Mouse (Mus musculus): Measurements from ENCODE around the gene Cbx2. TPM values are rescaled to one million over a fixed set of nuclear protein-coding genes. Genes with fewer than 3 reads are reported as not detected.

The Cbx2 gene
- total and polyA plus RNA-seq, 3 experiments = 13.1 to 13.3 TPM; not detected in 1

- peak; percentile 86 for DNase-seq (ENCODE audit: low read depth, low spot score)
- 0 out of 4 replicates have a peak, but pooled peaks cover 0 to 7% of the 10 kb centered on the region in 2 experiments for H3K4me1 ChIP-seq (ENCODE audit: control insufficient read depth in 1 of 2, insufficient read depth in 2 of 2, low read length in 2 of 2)
- H3K27me3 ChIP-seq (ENCODE audit: control insufficient read depth in 1 of 2, insufficient read depth in 2 of 2, low read length in 2 of 2) = peaks cover 0 to 4% of the 10 kb centered on the region in 2 experiments
- H3K9ac ChIP-seq (ENCODE audit: control insufficient read depth, low read depth, low read length, poor library complexity, severe bottlenecking) = peak overlapping the region; percentile 56
- H3K36me3 ChIP-seq (ENCODE audit: control insufficient read depth in 1 of 2, insufficient read depth in 2 of 2, low read length in 2 of 2) = peaks cover 0 to 2% of the 10 kb centered on the region in 2 experiments; a peak in 1 of 4 replicates
- no peaks in the 10 kb centered on the region for H3K79me2 ChIP-seq (ENCODE audit: control insufficient read depth, insufficient read depth, low read length, poor library complexity)
- no peak overlapping the region for H3K27ac ChIP-seq (ENCODE audit: control insufficient read depth, low read depth, low read length)
- H3K9me3 ChIP-seq (replicated peaks; ENCODE audit: insufficient read depth, low read length) = no peaks in the 10 kb centered on the region
- peak overlapping the region; percentile 27 to 50; a peak in 3 of 4 replicates for H3K4me3 ChIP-seq (ENCODE audit: control insufficient read depth in 1 of 2, insufficient read depth in 1 of 2, low read depth in 2 of 2, low read length in 2 of 2)
- no peak for TF ChIP-seq NELFE (IDR thresholded peaks at IDR 0.05; ENCODE audit: low read depth, low read length)
- TF ChIP-seq KAT2A (conservative IDR thresholded peaks at IDR 0.05; ENCODE audit: low read depth, low read length) = no peak
- no peak for TF ChIP-seq ZC3H11A (IDR thresholded peaks at IDR 0.05; ENCODE audit: low read depth, low read length)
- no peak for TF ChIP-seq GABPA (IDR thresholded peaks at IDR 0.05; ENCODE audit: low read depth, low read length)
- TF ChIP-seq EP300 (IDR thresholded peaks at IDR 0.05; ENCODE audit: low read depth in 1 of 2, low read length in 2 of 2) = no peak
- no peak for TF ChIP-seq ELF1 (IDR thresholded peaks at IDR 0.05; ENCODE audit: low read depth, low read length)
- no peak for TF ChIP-seq POLR2AphosphoS2 (IDR thresholded peaks at IDR 0.05; ENCODE audit: low read length)
- TF ChIP-seq MYB (IDR thresholded peaks at IDR 0.05; ENCODE audit: low read depth, low read length) = no peak
- TF ChIP-seq HCFC1 (IDR thresholded peaks at IDR 0.05; ENCODE audit: low read depth, low read length) = 0 out of 2 replicates have a peak, but pooled peaks have one; percentile 12
- TF ChIP-seq SIN3A (IDR thresholded peaks at IDR 0.05; ENCODE audit: low read length) = peak; percentile 51; the same call in 1 of the 2 replicates
- TF ChIP-seq RAD21 (IDR thresholded peaks at IDR 0.05; ENCODE audit: low read depth, low read length) = no peak
- TF ChIP-seq MYC (IDR thresholded peaks at IDR 0.05; ENCODE audit: low read depth, low read length) = peak; percentile 69; the same call in 1 of the 2 replicates
- no peak for TF ChIP-seq GATA1 (IDR thresholded peaks at IDR 0.05; ENCODE audit: low read depth, low read length)
- TF ChIP-seq USF1 (IDR thresholded peaks at IDR 0.05; ENCODE audit: low read depth, low read length) = no peak
- no peak for TF ChIP-seq ZMIZ1 (IDR thresholded peaks at IDR 0.05; ENCODE audit: low read depth, low read length)
- TF ChIP-seq MXI1 (IDR thresholded peaks at IDR 0.05; ENCODE audit: low read depth, low read length) = peak; percentile 48; the same call in 1 of the 2 replicates
- no peak for TF ChIP-seq SMC3 (IDR thresholded peaks at IDR 0.05; ENCODE audit: low read depth, low read length)
- TF ChIP-seq MEF2A (IDR thresholded peaks at IDR 0.05; ENCODE audit: extremely low read depth, insufficient replicate concordance, low read depth, low read length, poor library complexity, severe bottlenecking) = no peak
- no peak for TF ChIP-seq ZKSCAN1 (IDR thresholded peaks at IDR 0.05; ENCODE audit: low read depth, low read length)
- TF ChIP-seq ETS1 (IDR thresholded peaks at IDR 0.05; ENCODE audit: low read depth, low read length) = no peak
- no peak for TF ChIP-seq BHLHE40 (IDR thresholded peaks at IDR 0.05; ENCODE audit: borderline replicate concordance, low read depth, low read length)
- no peak for TF ChIP-seq MAZ (IDR thresholded peaks at IDR 0.05; ENCODE audit: low read depth, low read length)
- TF ChIP-seq CHD1 (IDR thresholded peaks at IDR 0.05; ENCODE audit: low read depth, low read length) = no peak
- TF ChIP-seq CHD2 (IDR thresholded peaks at IDR 0.05; ENCODE audit: low read length) = no peak
- TF ChIP-seq CTCF (IDR thresholded peaks at IDR 0.05 in 2 of 3, conservative IDR thresholded peaks at IDR 0.05 in 1 of 3; ENCODE audit: control insufficient read depth in 1 of 3, insufficient read depth in 1 of 3, low read depth in 2 of 3, low read length in 3 of 3, poor library complexity in 1 of 3, severe bottlenecking in 1 of 3) = no peak
- TF ChIP-seq MAX (IDR thresholded peaks at IDR 0.05; ENCODE audit: low read length) = peak; percentile 57; the same call in 1 of the 2 replicates
- TF ChIP-seq JUND (IDR thresholded peaks at IDR 0.05; ENCODE audit: low read depth, low read length) = no peak
- TF ChIP-seq E2F4 (IDR thresholded peaks at IDR 0.05; ENCODE audit: borderline replicate concordance, low read depth, low read length) = peak; percentile 61; the same call in 1 of the 2 replicates
- no peak for TF ChIP-seq MAFK (IDR thresholded peaks at IDR 0.05; ENCODE audit: borderline replicate concordance, low read depth, low read length)
- no peak for TF ChIP-seq TBP (IDR thresholded peaks at IDR 0.05; ENCODE audit: low read depth, low read length)
- no peak for TF ChIP-seq RCOR1 (IDR thresholded peaks at IDR 0.05; ENCODE audit: low read depth, low read length)
- TF ChIP-seq USF2 (IDR thresholded peaks at IDR 0.05; ENCODE audit: borderline replicate concordance in 1 of 2, insufficient read depth in 1 of 2, low read depth in 1 of 2, low read length in 2 of 2) = no peak
- 0 out of 4 replicates have a peak, but pooled peaks of 1 of the 2 experiments have one; percentile 40 for TF ChIP-seq POLR2A (IDR thresholded peaks at IDR 0.05; ENCODE audit: control insufficient read depth in 1 of 2, insufficient read depth in 1 of 2, low read depth in 1 of 2, low read length in 2 of 2, poor library complexity in 1 of 2)
- TF ChIP-seq TCF12 (IDR thresholded peaks at IDR 0.05; ENCODE audit: low read depth, low read length) = no peak
- no peak for TF ChIP-seq ZNF384 (IDR thresholded peaks at IDR 0.05; ENCODE audit: low read depth, low read length)
- no peak for TF ChIP-seq TAL1 (IDR thresholded peaks at IDR 0.05; ENCODE audit: low read length)
- no peak for TF ChIP-seq UBTF (IDR thresholded peaks at IDR 0.05; ENCODE audit: borderline replicate concordance, insufficient read depth, low read depth, low read length)
Measured at GRCm38 (mm10) chr11:119052661-119053256, 30.0 kb downstream of the Cbx2 start.
